Mouse (Mus musculus) right cerebral cortex, adult 2 months (tissue): ENCODE data around the gene Tmem86b.

Experiments used
- DNase-seq, 2 experiments: peaks; one replicate each; pipeline ENCODE4 v3.0.0; 2021 to 2022; ENCODE audit warnings: low spot score in 2 of 2

The Tmem86b gene

GRCm38 (mm10) chr7:4631031-4631430 lies at the start of gene Tmem86b:
Gene Tmem86b, minus strand, starts transcription at chr7:4631422.
- no peak for DNase-seq

DNA sequence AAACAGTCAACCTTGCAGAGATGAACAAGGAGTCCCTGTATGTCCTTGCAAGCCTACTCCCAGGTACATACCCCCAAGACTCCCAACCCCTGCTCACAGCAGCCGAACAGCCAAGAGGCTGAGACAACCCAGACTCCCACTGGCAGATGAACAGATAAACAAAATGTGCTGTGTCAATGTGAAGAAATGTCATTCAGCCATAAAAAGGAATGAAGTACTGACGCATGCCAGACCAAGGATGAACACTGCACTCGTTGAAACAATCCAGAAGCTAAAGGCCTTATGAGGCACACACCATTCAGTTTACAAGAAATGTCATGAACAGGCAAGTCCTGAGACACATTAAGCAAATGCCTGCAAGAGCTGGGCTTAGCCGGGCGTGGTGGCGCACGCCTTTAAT lies 44.0 kb upstream of the Tmem86b start:
- no peak for DNase-seq

DNA sequence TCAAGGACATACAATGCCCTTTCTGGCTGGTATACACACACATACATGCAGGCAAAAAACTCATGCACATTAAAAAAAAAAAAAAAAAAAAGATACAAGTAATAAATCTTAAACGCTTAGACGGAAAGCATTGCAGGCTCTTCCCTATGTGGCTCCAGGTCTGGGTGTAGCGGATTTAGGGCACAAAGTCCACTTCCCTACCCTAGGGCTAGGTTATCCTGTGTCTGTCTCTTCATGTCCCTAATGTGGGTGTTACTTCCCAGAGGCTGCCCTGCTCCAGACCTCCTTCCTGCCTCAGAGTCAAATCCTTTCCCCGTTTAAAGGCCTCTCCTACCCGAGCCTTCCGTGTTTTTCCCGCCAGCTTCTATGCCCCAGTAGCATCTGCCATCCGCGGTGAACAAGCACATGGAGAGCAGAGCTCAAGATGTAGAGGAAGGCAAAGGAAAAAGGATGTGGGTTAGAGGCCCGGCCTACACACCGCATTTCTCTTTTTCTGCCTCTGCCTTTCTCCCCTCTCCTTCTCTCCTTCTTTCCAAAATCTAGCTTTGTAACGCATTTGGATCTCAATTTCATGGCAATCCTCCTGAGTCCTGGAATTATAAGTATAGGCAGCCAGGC lies 43.0 kb upstream of the Tmem86b start:
- DNase-seq: no peak

GRCm38 (mm10) chr7:4671956-4672355 lies 40.7 kb upstream of the Tmem86b start:
- DNase-seq: no peak

- DNase-seq: no peak
Observed at GRCm38 (mm10) chr7:4670655-4671255, 39.5 kb upstream of the Tmem86b start.

GRCm38 (mm10) chr7:4669156-4669555 lies 37.9 kb upstream of the Tmem86b start:
- no peak for DNase-seq

DNA sequence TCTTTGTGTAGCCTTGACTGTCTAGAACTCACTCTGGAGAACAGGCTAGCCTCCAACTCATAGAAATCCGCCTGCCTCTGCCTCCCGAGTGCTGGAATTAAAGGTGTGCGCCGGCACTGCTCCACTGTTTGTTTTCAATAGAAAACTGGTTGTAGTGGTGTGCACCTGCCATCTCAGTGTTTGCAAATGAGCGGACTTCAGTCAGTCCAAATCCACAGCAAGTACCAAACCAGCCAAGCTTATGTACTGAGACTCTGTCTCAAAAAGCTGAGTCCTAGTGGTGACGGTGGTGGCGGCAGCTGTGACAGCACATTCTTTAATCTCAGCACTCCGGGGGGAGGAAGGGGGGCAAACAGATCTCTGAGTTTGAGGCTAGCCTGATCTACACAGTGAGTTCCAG lies 37.3 kb upstream of the Tmem86b start:
- no peak for DNase-seq

DNA sequence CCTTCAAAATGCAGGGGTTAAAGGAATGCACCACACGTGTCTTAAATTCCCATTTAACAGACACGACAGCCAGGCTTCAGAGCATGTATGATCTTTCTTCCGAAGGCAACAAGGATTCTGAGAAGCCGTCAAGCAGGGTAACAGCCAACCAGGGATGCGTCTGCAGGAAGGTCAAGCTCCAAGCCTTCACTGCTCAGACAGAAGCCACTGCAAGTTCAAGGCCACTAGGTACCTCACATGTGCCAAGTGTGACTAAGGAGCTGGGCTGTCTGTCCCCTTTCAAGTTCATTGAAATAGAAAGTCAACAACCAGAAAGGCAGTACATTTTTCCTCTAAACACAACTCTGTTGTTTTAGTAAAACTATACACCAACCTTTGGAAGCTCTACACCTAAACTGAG lies 35.6 kb upstream of the Tmem86b start:
- no peak for DNase-seq

DNA sequence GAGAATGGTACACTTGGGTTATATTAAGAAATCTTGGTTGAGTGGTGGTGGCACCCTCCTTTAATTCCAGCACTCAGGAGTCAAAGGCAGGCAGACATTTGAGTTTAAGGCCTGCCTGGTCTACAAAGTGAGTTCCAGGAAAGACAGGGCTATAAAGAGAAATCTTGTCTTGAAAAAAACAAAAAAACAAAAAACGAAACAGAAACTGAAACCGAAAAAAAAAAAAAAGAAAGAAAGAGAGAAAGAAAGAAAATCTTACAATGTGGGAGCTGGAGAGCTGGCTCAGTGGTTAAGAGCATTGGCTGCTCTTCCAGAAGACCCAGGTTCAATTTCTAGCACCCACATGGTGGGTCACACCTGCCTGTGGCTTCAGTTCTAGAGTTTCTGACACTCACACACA lies 32.5 kb upstream of the Tmem86b start:
- no peak for DNase-seq

- DNase-seq: no peak
Observed at GRCm38 (mm10) chr7:4663179-4663578, 32.0 kb upstream of the Tmem86b start.

- DNase-seq: no peak
Observed at GRCm38 (mm10) chr7:4659911-4660443, 28.8 kb upstream of the Tmem86b start.

- peak; percentile 97 to 98 for DNase-seq
Observed at GRCm38 (mm10) chr7:4658912-4659551, 27.8 kb upstream of the Tmem86b start, which contains the start of gene Ppp6r1. Gene Ppp6r1, minus strand, starts transcription at chr7:4659019.

- peak in 1 of 2 experiments; percentile 34 for DNase-seq
Observed at GRCm38 (mm10) chr7:4658128-4658907, 27.1 kb upstream of the Tmem86b start.

DNA sequence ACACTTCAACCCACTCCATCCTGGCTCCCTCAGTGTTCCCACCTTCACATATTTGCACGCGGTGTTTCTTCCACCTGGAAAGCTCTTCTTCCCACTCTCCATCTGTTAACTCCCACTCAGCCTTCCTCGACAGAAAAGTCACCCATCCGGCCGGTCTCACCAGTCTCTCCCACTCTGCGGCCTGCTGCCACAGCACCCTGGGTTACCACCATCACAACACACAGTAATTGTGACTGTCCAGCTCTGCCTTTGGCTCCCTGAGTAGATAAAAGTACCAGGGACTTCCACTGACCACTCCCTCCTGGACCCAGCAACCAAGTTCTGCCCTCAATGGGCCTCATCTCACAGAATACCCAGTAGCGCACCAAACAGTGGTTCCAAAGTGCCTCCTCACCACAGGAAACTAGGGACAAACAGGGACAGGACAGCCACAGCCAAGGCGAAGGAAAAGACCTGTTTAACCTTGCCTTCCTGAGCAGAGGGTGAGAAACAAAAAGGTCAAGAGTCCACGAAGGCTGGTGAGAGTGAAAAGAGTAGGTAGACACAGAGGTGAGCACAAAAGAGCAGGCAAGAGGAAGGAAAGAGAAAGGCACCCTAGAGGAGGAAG lies 26.4 kb upstream of the Tmem86b start:
- DNase-seq: peak; percentile 71 to 73

GRCm38 (mm10) chr7:4656818-4657217 lies 25.6 kb upstream of the Tmem86b start:
- no peak for DNase-seq

DNA sequence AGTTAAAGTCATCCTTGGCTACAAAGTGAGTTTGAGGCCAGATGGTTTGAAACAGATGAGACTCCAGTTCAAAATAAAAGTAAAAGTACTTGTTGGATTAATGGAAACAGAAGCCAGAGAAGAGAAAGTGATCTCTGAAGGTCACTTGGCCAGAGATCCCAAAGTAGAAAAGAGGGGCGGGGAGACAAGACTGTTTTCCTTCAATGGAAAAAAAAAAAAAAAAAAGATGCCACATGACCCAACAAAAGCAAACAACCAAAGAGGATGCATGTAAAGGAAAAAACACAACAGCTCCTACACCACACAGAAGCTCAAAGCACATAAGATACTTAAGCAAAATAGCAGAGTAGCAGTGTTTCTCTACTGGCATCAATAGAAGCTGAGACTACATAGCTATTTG lies 24.7 kb upstream of the Tmem86b start:
- no peak for DNase-seq

GRCm38 (mm10) chr7:4655393-4655792 lies 24.2 kb upstream of the Tmem86b start:
- DNase-seq: no peak

- no peak for DNase-seq
Observed at GRCm38 (mm10) chr7:4654221-4654620, 23.0 kb upstream of the Tmem86b start.

GRCm38 (mm10) chr7:4653780-4654179 lies 22.6 kb upstream of the Tmem86b start:
- DNase-seq: peak; percentile 29 to 51

GRCm38 (mm10) chr7:4653351-4653750 lies 22.1 kb upstream of the Tmem86b start:
- no peak for DNase-seq

- no peak for DNase-seq
Observed at GRCm38 (mm10) chr7:4652726-4653125, 21.5 kb upstream of the Tmem86b start.

DNA sequence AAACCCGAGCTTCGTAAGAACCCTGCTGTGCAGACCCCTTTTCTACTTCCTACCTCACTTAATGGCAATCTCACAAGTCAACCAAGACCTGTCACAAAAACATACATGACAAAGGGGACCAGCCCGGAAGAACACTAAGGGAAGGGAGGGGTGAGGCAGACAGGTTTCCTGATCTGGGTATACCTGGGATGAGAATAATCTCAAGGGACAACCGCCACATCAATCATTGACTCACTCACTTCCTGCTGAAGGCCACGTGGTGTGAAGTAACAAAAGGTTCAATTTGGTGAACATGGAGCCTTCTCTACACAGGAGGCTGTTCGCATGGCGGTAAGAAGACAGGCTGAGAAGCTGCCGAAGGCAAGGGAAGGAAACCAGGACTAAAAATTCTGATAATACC lies 20.4 kb upstream of the Tmem86b start:
- no peak for DNase-seq
